Mouse (Mus musculus) stomach, postnatal 0 days (tissue): ENCODE measurements around the gene Rgma.

Experiments
- CTCF ChIP-seq: IDR thresholded peaks from 2 replicates; pipeline ENCODE4 v1.5.1; 2016; ENCODE audit warnings: antibody characterized with exemption, low read depth, mild to moderate bottlenecking, moderate library complexity
- EP300 ChIP-seq: optimal IDR thresholded peaks from 2 replicates; pipeline ENCODE3; 2016; ENCODE audit warnings: antibody characterized with exemption

DNA sequence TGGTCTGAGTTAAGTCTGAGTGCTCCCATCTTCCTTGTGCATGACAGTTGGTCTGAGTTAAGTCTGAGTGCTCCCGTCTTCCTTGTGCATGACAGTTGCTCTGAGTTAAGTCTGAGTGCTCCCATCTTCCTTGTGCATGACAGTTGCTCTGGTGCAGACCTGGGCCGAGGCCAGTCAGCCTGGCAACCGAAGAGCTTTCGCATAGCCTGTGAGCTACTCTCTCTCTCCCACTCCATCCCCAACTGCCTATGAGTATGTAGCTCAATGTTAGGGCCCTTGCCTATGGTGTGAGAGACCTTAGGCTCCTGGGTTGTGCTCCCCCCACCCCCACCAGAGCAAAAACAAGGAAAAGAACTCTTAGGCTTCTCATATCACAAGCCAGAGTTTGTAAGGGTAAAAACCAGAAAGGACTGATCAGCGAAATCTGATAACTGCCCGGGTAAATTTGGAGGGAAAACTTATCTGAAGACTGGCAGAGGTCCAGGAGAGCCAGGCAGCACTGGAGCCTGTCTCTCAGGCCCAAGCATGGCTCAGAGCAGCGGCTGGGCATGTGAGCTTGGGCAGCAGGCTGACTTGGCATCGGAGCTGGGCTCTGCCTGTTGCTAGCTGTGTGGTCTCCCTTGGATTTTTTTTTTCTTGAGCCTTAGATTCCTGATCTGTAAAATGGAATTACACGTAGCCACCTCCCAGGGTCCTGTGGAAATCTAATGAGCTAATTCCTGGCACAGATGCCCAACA lies 46.1 kb downstream of the Rgma start:
- TF ChIP-seq EP300: no peak
- TF ChIP-seq CTCF: no peak
